Mouse (Mus musculus) small intestine, adult 2 months (tissue): ENCODE data around the gene C1qa. TPM values are rescaled to one million over a fixed set of nuclear protein-coding genes. Genes with fewer than 3 reads are reported as not detected.

Experiments
- H3K27ac ChIP-seq: fragments of 200-500 bp; 2 replicates; pipeline ENCODE4 v1.5.1; 2012; ENCODE audit warnings: low read depth, low read length, control low read depth, inconsistent platforms; ENCODE audit not compliant: insufficient read depth
- H3K27me3 ChIP-seq: fragments of 200-500 bp; 2 replicates; pipeline ENCODE4 v1.6.1; 2012; ENCODE audit warnings: mild to moderate bottlenecking, moderate library complexity, low read length, inconsistent platforms; ENCODE audit not compliant: control insufficient read depth, insufficient read depth
- H3K36me3 ChIP-seq: fragments of 200-500 bp; 2 replicates; pipeline ENCODE4 v1.6.1; 2012; ENCODE audit warnings: mild to moderate bottlenecking, low read length, control low read depth, inconsistent platforms; ENCODE audit not compliant: control insufficient read depth, insufficient read depth
- H3K4me1 ChIP-seq: fragments of 200-500 bp; 2 replicates; pipeline ENCODE4 v1.6.1; 2012; ENCODE audit warnings: low read length, inconsistent platforms, mixed read lengths; ENCODE audit not compliant: control insufficient read depth, insufficient read depth, insufficient read length
- H3K4me3 ChIP-seq: fragments of 200-500 bp; 2 replicates; pipeline ENCODE4 v1.5.1; 2012; ENCODE audit warnings: low read depth, mild to moderate bottlenecking, control low read depth, inconsistent platforms, low read length, moderate library complexity
- CTCF ChIP-seq: fragments of 200-500 bp; IDR thresholded peaks from 2 replicates; pipeline ENCODE4 v1.5.1; 2012; ENCODE audit warnings: low read depth, mild to moderate bottlenecking, control low read depth, inconsistent platforms, low read length, moderate library complexity, mixed read lengths; ENCODE audit not compliant: insufficient replicate concordance, insufficient read length; ENCODE audit errors: extremely low read depth
- POLR2A ChIP-seq: fragments of 200-500 bp; IDR thresholded peaks from 2 replicates; pipeline ENCODE4 v1.6.1; 2012; ENCODE audit warnings: low read depth, mild to moderate bottlenecking, control low read depth, inconsistent platforms, low read length, moderate library complexity
- WGBS: fragments of 180-500 bp; shearing (Covaris S2); methylation state at CpG from one replicate; pipeline ENCODE4 v1.1.7; 2018; 5-methylcytosine and 5-hydroxymethylcytosine counted together
- polyA plus RNA-seq: library from polyadenylated mRNA; depleted of rRNA; stranded (reverse); fragments of >200 nt; gene quantifications from 2 replicates; pipeline ENCODE4 v1.2.3, GENCODE M21; 2012

Gene C1qa
- polyA plus RNA-seq, 1 experiment: 55.8 TPM

DNA sequence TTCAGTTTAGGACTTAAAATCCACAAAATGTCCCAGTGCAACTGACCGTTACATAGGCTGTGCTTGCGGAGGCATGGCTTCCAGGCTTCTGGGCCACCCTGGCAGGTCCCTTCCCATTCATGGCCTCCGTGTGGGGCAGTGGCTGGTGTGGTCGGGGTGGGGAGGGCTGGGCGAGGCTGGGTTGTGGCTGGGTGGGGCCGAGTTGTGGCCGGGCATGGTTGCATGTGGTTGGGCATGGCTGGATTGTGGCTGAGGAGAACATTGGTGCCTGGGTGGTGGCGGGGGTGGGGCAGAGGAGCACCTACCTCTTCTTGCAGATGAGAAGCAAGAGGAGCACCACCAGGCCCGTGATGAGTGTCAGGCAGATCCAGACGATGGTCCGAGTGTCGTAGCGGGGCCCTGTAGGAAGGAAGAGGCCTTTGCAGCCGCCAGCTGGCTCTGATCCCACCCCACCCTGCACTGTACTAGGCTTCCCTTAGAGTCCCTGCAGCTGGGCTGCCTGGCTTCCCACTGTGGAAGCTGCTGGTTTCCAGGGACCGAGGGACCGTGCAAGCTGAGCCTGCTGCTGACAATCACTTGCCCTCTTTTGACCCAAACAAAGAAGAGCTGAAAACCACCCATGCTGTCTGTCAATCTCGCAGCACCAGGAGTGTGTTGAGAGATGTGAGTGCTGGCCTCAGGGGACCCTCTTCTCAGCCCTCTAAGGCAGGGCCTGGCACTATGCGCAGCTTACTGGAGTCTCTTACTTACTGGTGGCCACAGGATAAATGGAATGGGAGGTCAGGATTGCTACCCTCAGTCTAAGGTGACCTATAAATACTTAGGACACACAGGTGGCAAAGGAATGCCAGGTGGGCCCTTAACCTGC, 36.4 kb upstream of the C1qa start:
- H3K4me3 ChIP-seq: no peak overlapping the region
- TF ChIP-seq CTCF (no peak), POLR2A (no peak)
- no peak overlapping the region for H3K27ac ChIP-seq
- no peaks in the 10 kb centered on the region for H3K4me1 ChIP-seq
- no peaks in the 10 kb centered on the region for H3K27me3 ChIP-seq
- H3K36me3 ChIP-seq: no peaks in the 10 kb centered on the region
- 45% methylated on average over 18 of the region's 18 CpGs for WGBS

DNA sequence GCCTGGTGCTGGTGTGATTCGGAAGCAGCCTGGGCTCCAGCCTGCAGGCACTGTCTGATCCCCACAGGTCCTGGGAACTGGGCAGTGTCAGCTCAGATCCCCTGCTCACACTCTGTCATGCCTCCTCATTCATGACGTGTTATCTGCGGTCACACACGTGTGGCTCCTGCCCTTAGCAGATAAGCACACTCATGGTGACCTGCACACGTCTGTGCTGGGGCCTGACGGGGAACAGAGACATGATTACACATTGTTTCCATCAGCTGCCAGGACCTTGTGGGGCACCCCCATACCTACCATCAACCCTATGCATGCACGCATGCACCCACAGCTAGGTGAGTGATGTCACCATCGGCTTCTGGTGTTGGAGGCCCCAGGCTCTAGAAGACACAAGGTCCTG, 31.9 kb upstream of the C1qa start:
- WGBS: 70% methylated on average over 8 of the region's 8 CpGs
- Histone ChIP-seq H3K27ac (no peak overlapping the region), H3K36me3 (no peaks in the 10 kb centered on the region), H3K4me1 (no peaks in the 10 kb centered on the region), H3K27me3 (no peaks in the 10 kb centered on the region), H3K4me3 (no peak overlapping the region)
- no peak for TF ChIP-seq POLR2A
- TF ChIP-seq CTCF: no peak

- no peaks in the 10 kb centered on the region for H3K27me3 ChIP-seq
- no peaks in the 10 kb centered on the region for H3K4me1 ChIP-seq
- no peak overlapping the region for H3K4me3 ChIP-seq
- 12% methylated on average over 5 of the region's 5 CpGs for WGBS
- H3K36me3 ChIP-seq: no peaks in the 10 kb centered on the region
- TF ChIP-seq POLR2A (no peak), CTCF (peak; percentile 39; the same call in 1 of the 2 replicates)
- H3K27ac ChIP-seq: no peak overlapping the region
Measured at GRCm38 (mm10) chr4:136928928-136929327, 30.3 kb upstream of the C1qa start.

GRCm38 (mm10) chr4:136925804-136926203, 27.2 kb upstream of the C1qa start:
- Histone ChIP-seq H3K27ac (no peak overlapping the region), H3K4me3 (no peak overlapping the region), H3K27me3 (no peaks in the 10 kb centered on the region), H3K4me1 (no peaks in the 10 kb centered on the region), H3K36me3 (no peaks in the 10 kb centered on the region)
- WGBS: 22% methylated on average over 15 of the region's 15 CpGs
- TF ChIP-seq POLR2A (no peak), CTCF (no peak)

DNA sequence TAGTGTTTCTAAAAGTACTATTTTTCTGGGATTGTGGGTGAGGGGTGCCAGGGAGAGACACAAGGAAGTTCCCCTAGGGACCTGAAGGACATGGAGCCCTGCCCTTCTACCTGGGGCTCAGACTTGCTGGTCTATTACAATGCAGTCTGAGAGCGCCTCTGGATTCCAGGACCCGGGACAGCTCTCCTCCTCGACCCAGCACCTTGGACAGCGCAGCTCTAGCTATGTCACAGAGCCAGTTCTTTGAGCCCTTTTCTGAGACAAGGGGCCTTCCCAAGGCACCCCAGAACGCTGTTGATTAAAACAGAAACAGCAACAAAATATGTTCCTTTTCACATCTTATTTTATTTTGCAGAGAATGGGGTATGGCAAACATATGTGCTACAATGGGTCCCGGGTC, 25.9 kb upstream of the C1qa start:
- Histone ChIP-seq H3K4me1 (no peaks in the 10 kb centered on the region), H3K27me3 (no peaks in the 10 kb centered on the region), H3K27ac (no peak overlapping the region), H3K4me3 (no peak overlapping the region), H3K36me3 (no peaks in the 10 kb centered on the region)
- no peak for TF ChIP-seq POLR2A
- 4% methylated on average over 6 of the region's 6 CpGs for WGBS

DNA sequence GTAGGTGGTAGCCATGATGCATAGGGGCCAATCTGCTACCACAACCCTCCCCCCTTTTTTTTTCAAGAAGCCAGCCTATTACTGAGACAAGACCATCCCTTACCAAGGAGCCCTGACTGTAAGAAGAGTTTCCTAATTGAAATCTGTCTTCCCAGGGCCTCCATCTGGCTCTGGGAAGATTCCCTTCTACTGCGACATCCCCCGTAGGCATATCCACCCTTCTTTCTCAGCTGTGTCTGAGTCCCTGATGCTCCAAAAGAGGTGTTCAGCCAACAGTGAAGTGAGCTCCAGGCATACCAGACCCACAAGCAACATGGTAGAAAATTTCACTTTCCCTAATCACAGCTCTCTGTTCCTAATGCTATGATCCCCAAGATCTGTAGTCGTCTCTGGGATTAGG, 20.9 kb upstream of the C1qa start:
- Histone ChIP-seq H3K27me3 (no peaks in the 10 kb centered on the region), H3K4me1 (no peaks in the 10 kb centered on the region)

DNA sequence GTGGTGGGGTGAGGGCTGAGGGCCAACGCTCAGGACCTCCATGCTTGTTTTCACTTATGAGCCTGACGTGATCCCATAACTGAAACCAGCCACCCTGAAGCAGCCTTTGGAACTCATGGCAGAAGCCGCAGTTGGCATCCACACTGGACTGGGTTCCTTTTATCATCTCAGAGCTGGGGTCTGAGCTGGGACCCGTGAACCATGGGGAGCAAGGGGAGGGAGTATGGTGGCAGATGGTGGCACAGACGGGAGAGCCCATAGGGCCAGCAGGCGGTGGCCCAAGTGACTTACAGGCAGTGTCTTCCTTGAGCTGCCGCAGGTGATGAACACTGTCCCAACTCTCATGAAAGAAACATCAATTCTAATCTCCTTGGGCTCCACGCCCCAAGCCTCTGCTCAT, 20.2 kb upstream of the C1qa start:
- TF ChIP-seq CTCF (no peak), POLR2A (no peak)
- Histone ChIP-seq H3K36me3 (no peaks in the 10 kb centered on the region), H3K27ac (no peak overlapping the region), H3K4me1 (no peaks in the 10 kb centered on the region), H3K27me3 (no peaks in the 10 kb centered on the region), H3K4me3 (no peak overlapping the region)
- WGBS: 84% methylated on average over 8 of the region's 8 CpGs

More for the DNA sequence above, 20.9 kb upstream of the C1qa start:
- no peak overlapping the region for H3K27ac ChIP-seq
- H3K4me3 ChIP-seq: no peak overlapping the region
- no peaks in the 10 kb centered on the region for H3K36me3 ChIP-seq
- TF ChIP-seq CTCF (no peak), POLR2A (no peak)
- WGBS: 67% methylated on average over 3 of the region's 3 CpGs

GRCm38 (mm10) chr4:136917165-136917524, 18.5 kb upstream of the C1qa start:
- WGBS: 51% methylated on average over 7 of the region's 7 CpGs
- TF ChIP-seq POLR2A (no peak), CTCF (no peak)
- H3K4me3 ChIP-seq: no peak overlapping the region
- no peak overlapping the region for H3K27ac ChIP-seq
- no peaks in the 10 kb centered on the region for H3K27me3 ChIP-seq
- no peaks in the 10 kb centered on the region for H3K4me1 ChIP-seq
- H3K36me3 ChIP-seq: no peaks in the 10 kb centered on the region
